Mouse (Mus musculus) kidney, adult 2 months (tissue): ENCODE data around the gene Ddx23.

Experiments used
- CTCF ChIP-seq: fragments of 200-500 bp; conservative IDR thresholded peaks from 2 replicates; pipeline ENCODE4 v1.5.1; 2011; ENCODE audit warnings: low read depth, mild to moderate bottlenecking, control low read depth, low read length, moderate library complexity, mixed read lengths; ENCODE audit not compliant: insufficient read depth, insufficient read length
- POLR2A ChIP-seq: fragments of 200-500 bp; IDR thresholded peaks from one replicate; pipeline ENCODE4 v1.6.1; 2011; ENCODE audit warnings: low read depth, low read length, control low read depth

DNA sequence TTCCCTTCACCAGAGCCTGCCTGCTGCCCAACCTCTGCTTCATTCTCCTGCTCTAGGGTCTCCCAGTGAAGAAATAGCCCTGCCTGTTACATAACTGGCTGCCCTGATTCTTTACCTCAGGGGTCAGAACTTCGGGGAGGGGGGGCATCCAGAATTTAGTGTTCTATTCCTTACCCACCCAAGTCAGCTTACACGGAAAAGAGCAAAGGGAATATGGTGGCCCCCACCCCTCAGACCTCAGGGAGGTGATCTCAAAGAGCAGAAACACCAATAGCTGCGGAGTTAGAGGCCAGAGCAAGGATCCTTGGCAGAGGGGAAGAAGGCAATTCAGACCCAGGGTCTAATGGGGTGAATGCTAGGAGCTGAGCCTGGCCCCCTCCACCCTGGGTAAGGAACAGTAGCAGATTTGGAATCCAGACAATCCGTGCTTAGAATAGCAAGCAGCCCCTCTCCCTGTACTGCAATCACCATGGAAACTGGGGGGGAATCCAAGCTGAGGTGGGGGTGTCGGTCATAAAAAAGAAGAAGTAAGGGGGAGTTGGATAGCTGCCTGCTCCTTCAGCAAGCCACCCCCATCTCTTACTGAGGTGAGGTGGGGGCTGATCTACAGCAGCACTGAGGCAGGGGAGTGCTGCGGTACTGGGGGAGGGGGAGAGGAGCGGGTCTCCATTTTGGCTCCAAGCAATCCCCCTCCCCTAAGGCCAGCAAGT, 11.7 kb upstream of the Ddx23 start:
- TF ChIP-seq POLR2A (no peak), CTCF (no peak)
